8 mouse cellular contexts compared by ENCODE assay signal in the genomic region with DNA sequence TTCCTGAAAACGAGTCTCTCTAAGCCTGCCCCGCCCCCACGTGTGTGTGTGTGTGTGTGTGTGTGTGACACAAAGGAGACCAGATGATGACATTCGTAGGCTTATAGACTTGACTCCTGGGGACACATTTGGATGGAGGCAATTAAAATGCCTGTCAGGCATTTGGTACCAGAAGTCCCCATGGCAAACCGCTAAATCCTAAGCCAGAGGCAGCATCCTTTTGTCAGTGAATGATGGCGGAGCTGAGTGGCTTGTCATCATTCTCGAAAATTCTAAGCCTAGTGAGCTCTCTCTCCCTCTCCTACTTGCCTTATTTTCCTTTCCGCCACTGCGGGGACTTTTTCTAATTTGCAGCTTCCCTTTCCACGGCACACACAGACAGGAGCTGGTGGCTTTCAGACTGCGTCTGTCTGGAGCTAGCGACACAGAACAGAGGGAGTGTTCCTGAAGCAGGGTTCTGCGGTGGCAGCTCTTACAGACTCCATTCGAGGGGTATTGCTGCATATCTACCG.
DNase-seq lines count a peak whose midpoint lies in the region; ATAC-seq and TF ChIP-seq lines count a peak whose summit lies in the region.

No protein-coding gene starts in this region.

- no peak overlapping the region for H3K4me3 ChIP-seq in heart, embryonic 14.5 days (ENCODE audit: control insufficient read depth in 1 of 2, insufficient read depth in 1 of 2, low read depth in 1 of 2, low read length in 2 of 2)
- H3K4me3 ChIP-seq in embryonic facial prominence, embryonic 13.5 days, result peak overlapping the region; percentile 11
- no peak overlapping the region for H3K4me3 ChIP-seq in lung, adult 2 months (replicated peaks; ENCODE audit: extremely low read depth, low read depth, low read length)

- no peaks in the 10 kb centered on the region for H3K27me3 ChIP-seq in heart, embryonic 14.5 days (ENCODE audit: control insufficient read depth, insufficient read depth, low read length)
- H3K27me3 ChIP-seq in embryonic facial prominence, embryonic 13.5 days, result no peaks in the 10 kb centered on the region

- no peak for TF ChIP-seq POLR2A in lung, adult 2 months (IDR thresholded peaks at IDR 0.05; ENCODE audit: borderline replicate concordance, extremely low read depth, low read depth, low read length)

- H3K9me3 ChIP-seq in heart, embryonic 14.5 days (ENCODE audit: control insufficient read depth, low read length), result no peaks in the 10 kb centered on the region
- no peaks in the 10 kb centered on the region for H3K9me3 ChIP-seq in embryonic facial prominence, embryonic 13.5 days

- no peak for DNase-seq in heart, postnatal 36 days
- DNase-seq in kidney, postnatal 4 days, result peak; percentile 11 to 22
- peak; percentile 68 for DNase-seq in mesoderm, embryonic 11.5 days (ENCODE audit: low read depth, low spot score)
- DNase-seq in telencephalon, adult 2 months (ENCODE audit: low read depth, low spot score), result peak; percentile 84
- DNase-seq in lung, adult 2 months, result no peak
- DNase-seq in heart, postnatal 25 days (ENCODE audit: low spot score), result no peak

- intact Hi-C loops in heart, postnatal 36 days (cut with DNase I), result no loop called here
- intact Hi-C loops in heart, postnatal 25 days (cut with DNase I), result no loop called here

- peak overlapping the region; percentile 32; the same call in 1 of the 2 replicates for H3K4me2 ChIP-seq in heart, embryonic 14.5 days (ENCODE audit: low read length)
- peak overlapping the region; percentile 46 for H3K4me2 ChIP-seq in embryonic facial prominence, embryonic 13.5 days

- TF ChIP-seq CTCF in lung, adult 2 months (IDR thresholded peaks at IDR 0.05; ENCODE audit: insufficient read depth, low read length), result no peak

- no peak for ATAC-seq in heart, embryonic 14.5 days (ENCODE audit: insufficient number of reproducible peaks, insufficient read depth, low FRiP score, low read depth)
- no peak for ATAC-seq in embryonic facial prominence, embryonic 13.5 days (ENCODE audit: insufficient number of reproducible peaks, insufficient read depth, low FRiP score, low TSS enrichment, low read depth)

- 57% methylated on average over 15 of the region's 15 CpGs for WGBS in heart, embryonic 14.5 days
- WGBS in embryonic facial prominence, embryonic 13.5 days, result 35% methylated on average over 15 of the region's 15 CpGs
- WGBS in lung, adult 2 months, result 76% methylated on average over 15 of the region's 15 CpGs

- no peaks in the 10 kb centered on the region for H3K36me3 ChIP-seq in heart, embryonic 14.5 days (ENCODE audit: control insufficient read depth, insufficient read depth, low read length)
- H3K36me3 ChIP-seq in embryonic facial prominence, embryonic 13.5 days, result no peaks in the 10 kb centered on the region

- no peak overlapping the region for H3K9ac ChIP-seq in heart, embryonic 14.5 days (ENCODE audit: low read length)
- H3K9ac ChIP-seq in embryonic facial prominence, embryonic 13.5 days, result 0 out of 2 replicates have a peak overlapping the region, but pooled peaks have one; percentile 1

- H3K4me1 ChIP-seq in heart, embryonic 14.5 days (ENCODE audit: control insufficient read depth in 2 of 2, insufficient read depth in 2 of 2, low read length in 2 of 2), result no peaks in the 10 kb centered on the region
- no peaks in the 10 kb centered on the region for H3K4me1 ChIP-seq in embryonic facial prominence, embryonic 13.5 days
- H3K4me1 ChIP-seq in lung, adult 2 months (ENCODE audit: control insufficient read depth, insufficient read depth, low read length), result no peaks in the 10 kb centered on the region

- no peak overlapping the region for H3K27ac ChIP-seq in heart, embryonic 14.5 days (replicated peaks in 1 of 2; ENCODE audit: control insufficient read depth in 1 of 2, insufficient read depth in 1 of 2, low read depth in 2 of 2, low read length in 2 of 2)
- H3K27ac ChIP-seq in embryonic facial prominence, embryonic 13.5 days, result no peak overlapping the region

Comparison
In these comparisons a context has a peak if more than half of its experiments do, and no peak if none do; other contexts are left out.
1. DNase-seq: peak in kidney, postnatal 4 days (2 of 2), mesoderm, embryonic 11.5 days (single experiment) and telencephalon, adult 2 months (single experiment); none in heart, postnatal 36 days (0 of 2), lung, adult 2 months (single experiment) and heart, postnatal 25 days (single experiment).